Mouse (Mus musculus) heart, embryonic 10.5 days (tissue): ENCODE results near the gene Kcna7. TPM values are rescaled to one million over a fixed set of nuclear protein-coding genes. Genes with fewer than 3 reads are reported as not detected.

ENCODE experiments used
- microRNA-seq: library from miRNA; unstranded; fragments of <30 nt; microRNA quantifications from one replicate; pipeline ENCODE4, GENCODE M21; 2017
- polyA plus RNA-seq: library from polyadenylated mRNA; unstranded; fragments of >200 nt; fragmentation: Nextera tagmentation; extraction: Ambion mirVana; gene quantifications from 2 replicates; pipeline ENCODE4 v1.2.1, GENCODE M21; 2016

The Kcna7 gene
- polyA plus RNA-seq, 1 experiment from 2014 or later: 0.45 TPM

Small RNAs within 50 kb of the gene (microRNA-seq; reads per million reads assigned to microRNA genes)
- gene Gm22133: not detected

Other genes starting within 250 kb of the Kcna7 start
- 0.76 and 1.4 TPM in 2 replicates for gene Slc17a7, start 241.7 kb upstream of the Kcna7 start, polyA plus RNA-seq
- gene Gfy, start 226.1 kb upstream of the Kcna7 start, polyA plus RNA-seq: not detected in 2 replicates
- 0.41 TPM in 1 of 2 replicates, not detected in the other for gene Pth2, start 224.7 kb upstream of the Kcna7 start, polyA plus RNA-seq
- 0.69 and 0.88 TPM in 2 replicates for gene Ccdc155, start 200.8 kb upstream of the Kcna7 start, polyA plus RNA-seq
- 1.2 and 1.9 TPM in 2 replicates for gene Dkkl1, start 193.5 kb upstream of the Kcna7 start, polyA plus RNA-seq
- 161 and 210 TPM in 2 replicates for gene Tead2, start 189.9 kb upstream of the Kcna7 start, polyA plus RNA-seq
- gene Cd37, start 166.5 kb upstream of the Kcna7 start, polyA plus RNA-seq: 1.5 and 2.3 TPM in 2 replicates
- 0.50 and 0.83 TPM in 2 replicates for gene Slc6a16, start 164.6 kb upstream of the Kcna7 start, polyA plus RNA-seq
- gene Slc6a21, start 128.1 kb upstream of the Kcna7 start, polyA plus RNA-seq: not detected in 2 replicates
- 13.5 and 15.2 TPM in 2 replicates for gene Trpm4, start 71.9 kb upstream of the Kcna7 start, polyA plus RNA-seq
- gene Hrc, start 70.4 kb upstream of the Kcna7 start, polyA plus RNA-seq: 17.9 and 31.4 TPM in 2 replicates
- 2.4 and 2.9 TPM in 2 replicates for gene Ppfia3, start 38.6 kb upstream of the Kcna7 start, polyA plus RNA-seq
- 0.59 and 1.4 TPM in 2 replicates for gene Lin7b, start 35.1 kb upstream of the Kcna7 start, polyA plus RNA-seq
- 173 and 241 TPM in 2 replicates for gene Snrnp70, start 9.9 kb upstream of the Kcna7 start, polyA plus RNA-seq
- gene Ntf5, start 8.0 kb downstream of the Kcna7 start, polyA plus RNA-seq: 1.5 and 2.6 TPM in 2 replicates
- not detected in 2 replicates for gene Lhb, start 15.2 kb downstream of the Kcna7 start, polyA plus RNA-seq
- 79.9 and 124 TPM in 2 replicates for gene Gys1, start 29.2 kb downstream of the Kcna7 start, polyA plus RNA-seq
- gene Ruvbl2, start 32.4 kb downstream of the Kcna7 start, polyA plus RNA-seq: 121 and 175 TPM in 2 replicates
- gene Ftl1, start 54.2 kb downstream of the Kcna7 start, polyA plus RNA-seq: 4,578 and 4,939 TPM in 2 replicates
- 187 and 244 TPM in 2 replicates for gene Bax, start 61.2 kb downstream of the Kcna7 start, polyA plus RNA-seq
- gene Tulp2, start 76.2 kb downstream of the Kcna7 start, polyA plus RNA-seq: 2.6 and 2.9 TPM in 2 replicates
- gene Gm45808, start 81.2 kb downstream of the Kcna7 start, polyA plus RNA-seq: not detected in 2 replicates
- 5.8 and 6.1 TPM in 2 replicates for gene Dhdh, start 83.2 kb downstream of the Kcna7 start, polyA plus RNA-seq
- gene Nucb1, start 104.8 kb downstream of the Kcna7 start, polyA plus RNA-seq: 163 and 198 TPM in 2 replicates
- gene Ppp1r15a, start 120.6 kb downstream of the Kcna7 start, polyA plus RNA-seq: 28.2 and 31.2 TPM in 2 replicates
- 0.59 and 0.64 TPM in 2 replicates for gene Plekha4, start 120.7 kb downstream of the Kcna7 start, polyA plus RNA-seq
- gene Hsd17b14, start 149.2 kb downstream of the Kcna7 start, polyA plus RNA-seq: 0.42 and 1.2 TPM in 2 replicates
- 76.7 and 80.8 TPM in 2 replicates for gene Bcat2, start 164.5 kb downstream of the Kcna7 start, polyA plus RNA-seq
- not detected in 2 replicates for gene Fgf21, start 209.8 kb downstream of the Kcna7 start, polyA plus RNA-seq
- gene Fut1, start 211.6 kb downstream of the Kcna7 start, polyA plus RNA-seq: not detected in 2 replicates
- gene Izumo1, start 216.2 kb downstream of the Kcna7 start, polyA plus RNA-seq: 0.25 and 0.49 TPM in 2 replicates
- gene Rasip1, start 221.8 kb downstream of the Kcna7 start, polyA plus RNA-seq: 17.6 and 20.5 TPM in 2 replicates
- gene Mamstr, start 234.3 kb downstream of the Kcna7 start, polyA plus RNA-seq: 1.9 and 2.3 TPM in 2 replicates